13 mouse cellular contexts compared by ENCODE assay signal in genomic region chr5:116209378-116210091, GRCm38 (mm10).
DNase-seq lines count a peak whose midpoint lies in the region; ATAC-seq lines count a peak whose summit lies in the region.
"Had no signal": no experiment of that assay in that cellular context is flagged by ENCODE, and none has a peak within 500 bp of the region (broad histone marks: within the 10 kb centered on the region; RNA-seq: fewer than 3 reads in every experiment).

No protein-coding gene starts in this region.

- H3K27me3 ChIP-seq in midbrain, embryonic 12.5 days = no peaks in the 10 kb centered on the region
- H3K27me3 ChIP-seq: embryonic facial prominence, embryonic 12.5 days; liver, embryonic 13.5 days had no signal

- peaks cover 31% of the 10 kb centered on the region for H3K4me1 ChIP-seq in midbrain, embryonic 12.5 days
- H3K4me1 ChIP-seq: embryonic facial prominence, embryonic 12.5 days; liver, embryonic 13.5 days had no signal

- H3K4me3 ChIP-seq in midbrain, embryonic 12.5 days = no peak overlapping the region
- H3K4me3 ChIP-seq: embryonic facial prominence, embryonic 12.5 days; liver, embryonic 13.5 days had no signal

- 40% methylated on average over 10 of the region's 11 CpGs for WGBS in midbrain, embryonic 12.5 days

- H3K9me3 ChIP-seq in midbrain, embryonic 12.5 days = no peaks in the 10 kb centered on the region
- H3K9me3 ChIP-seq: embryonic facial prominence, embryonic 12.5 days; liver, embryonic 13.5 days had no signal

- no peaks in the 10 kb centered on the region for H3K36me3 ChIP-seq in midbrain, embryonic 12.5 days
- H3K36me3 ChIP-seq: embryonic facial prominence, embryonic 12.5 days; liver, embryonic 13.5 days had no signal

- H3K27ac ChIP-seq in midbrain, embryonic 12.5 days (replicated peaks) = peak overlapping the region; percentile 75
- H3K27ac ChIP-seq: embryonic facial prominence, embryonic 12.5 days; liver, embryonic 13.5 days had no signal

- peak; percentile 36 for DNase-seq in retina, embryonic 14.5 days (ENCODE audit: low spot score)
- DNase-seq in retina, postnatal 1 day = no peak
- no peak for DNase-seq in frontal cortex, postnatal 25 days (ENCODE audit: low spot score in 2 of 2)
- DNase-seq in c-Kit-positive CD71-positive TER-119-positive erythroid progenitor cells, embryonic 14.5 days (ENCODE audit: low spot score) = no peak
- DNase-seq in spleen, postnatal 10 days (ENCODE audit: low spot score in 2 of 2) = no peak
- DNase-seq: cerebellum, adult 9-11 months; heart, adult 18-20 months; liver, embryonic 13.5 days; thymus, postnatal 14 days had no signal

- H3K9ac ChIP-seq in midbrain, embryonic 12.5 days (replicated peaks) = no peak overlapping the region
- H3K9ac ChIP-seq: embryonic facial prominence, embryonic 12.5 days; liver, embryonic 13.5 days had no signal

- no peak overlapping the region for H3K4me2 ChIP-seq in midbrain, embryonic 12.5 days (replicated peaks)
- H3K4me2 ChIP-seq: embryonic facial prominence, embryonic 12.5 days; liver, embryonic 13.5 days had no signal

- ATAC-seq in hematopoietic stem cell, adult 5-6 weeks (replicated peaks in 1 of 2; ENCODE audit: insufficient read depth in 1 of 2, low FRiP score in 2 of 2, low TSS enrichment in 1 of 2, low read depth in 1 of 2, poor library complexity in 2 of 2, severe bottlenecking in 2 of 2) = peak; percentile 63; a peak in 3 of 4 replicates
- peak; percentile 51 for ATAC-seq in midbrain, embryonic 12.5 days (ENCODE audit: low FRiP score, low read depth)
- ATAC-seq: intestine, postnatal 0 days had no signal
